In the genomic region with DNA sequence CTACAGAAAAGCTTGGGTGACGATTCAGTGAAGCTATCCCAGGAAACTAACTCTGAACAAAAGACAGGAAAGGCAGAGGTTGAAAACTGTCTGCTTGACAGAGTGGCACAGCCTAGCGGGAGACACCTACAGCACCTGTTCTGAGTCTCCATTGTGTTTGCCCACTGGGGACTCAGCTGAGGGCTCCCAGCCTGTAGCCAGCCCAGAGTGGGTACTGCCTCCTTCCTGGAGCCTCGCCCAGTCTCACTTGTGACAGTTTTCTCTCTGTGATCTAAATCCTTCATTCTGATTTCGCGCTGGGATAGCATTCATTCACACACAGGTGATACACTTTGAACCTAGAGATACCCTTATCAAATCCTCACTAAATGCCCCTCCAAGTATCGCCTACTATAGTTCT, we compare ENCODE assay signal across 8 mouse cellular contexts. TPM values are rescaled to one million over a fixed set of nuclear protein-coding genes. Genes with fewer than 3 reads are reported as not detected.
DNase-seq lines count a peak whose midpoint lies in the region; ATAC-seq and TF ChIP-seq lines count a peak whose summit lies in the region.

No protein-coding gene starts in this region.

- peak overlapping the region; percentile 77 for H3K4me2 ChIP-seq in hindbrain, embryonic 16.5 days (ENCODE audit: low read length)
- no peak overlapping the region for H3K4me2 ChIP-seq in liver, embryonic 16.5 days (ENCODE audit: low read depth, low read length)

- TF ChIP-seq POLR2A in cortical plate, adult 2 months (IDR thresholded peaks at IDR 0.05; ENCODE audit: extremely low read depth, insufficient read depth, low read length): no peak

- no peak overlapping the region for H3K27ac ChIP-seq in cortical plate, adult 2 months (ENCODE audit: insufficient read depth, low read length)
- H3K27ac ChIP-seq in hindbrain, embryonic 16.5 days (ENCODE audit: low read depth, low read length): peak overlapping the region; percentile 81
- H3K27ac ChIP-seq in liver, embryonic 16.5 days (ENCODE audit: low read length): no peak overlapping the region

- H3K4me3 ChIP-seq in cortical plate, adult 2 months (ENCODE audit: insufficient read depth, low read length): peak overlapping the region; percentile 61
- H3K4me3 ChIP-seq in hindbrain, embryonic 16.5 days (ENCODE audit: low read length): peak overlapping the region; percentile 51
- H3K4me3 ChIP-seq in liver, embryonic 16.5 days (ENCODE audit: low read depth, low read length): peak overlapping the region; percentile 16; the same call in 1 of the 2 replicates

- H3K9me3 ChIP-seq in hindbrain, embryonic 16.5 days (ENCODE audit: control insufficient read depth, low read length): no peaks in the 10 kb centered on the region
- H3K9me3 ChIP-seq in liver, embryonic 16.5 days (replicated peaks; ENCODE audit: control insufficient read depth, low read length): no peaks in the 10 kb centered on the region

- no peak for TF ChIP-seq CTCF in cortical plate, adult 2 months (IDR thresholded peaks at IDR 0.05; ENCODE audit: extremely low read depth, insufficient read depth, low read length)

- peak; percentile 12 for DNase-seq in gastrocnemius, postnatal 10 days
- no peak for DNase-seq in gastrocnemius, postnatal 25 days
- peak; percentile 35 for DNase-seq in right cerebral cortex, postnatal 25 days
- no peak for DNase-seq in embryo, embryonic 11 days
- DNase-seq in urinary bladder, postnatal 14 days (ENCODE audit: low spot score): no peak

- H3K9ac ChIP-seq in hindbrain, embryonic 16.5 days (ENCODE audit: low read depth, low read length): peak overlapping the region; percentile 67
- H3K9ac ChIP-seq in liver, embryonic 16.5 days (ENCODE audit: low read depth, low read length): no peak overlapping the region

- H3K27me3 ChIP-seq in hindbrain, embryonic 16.5 days (replicated peaks; ENCODE audit: control insufficient read depth, insufficient read depth, low read length): no peaks in the 10 kb centered on the region
- H3K27me3 ChIP-seq in liver, embryonic 16.5 days (ENCODE audit: control insufficient read depth, insufficient read depth, low read depth, low read length): peaks cover 32% of the 10 kb centered on the region

- H3K36me3 ChIP-seq in hindbrain, embryonic 16.5 days (ENCODE audit: control insufficient read depth, insufficient read depth, low read length): no peaks in the 10 kb centered on the region
- no peaks in the 10 kb centered on the region for H3K36me3 ChIP-seq in liver, embryonic 16.5 days (ENCODE audit: control insufficient read depth, insufficient read depth)

- no peak for ATAC-seq in hindbrain, embryonic 16.5 days
- ATAC-seq in liver, embryonic 16.5 days (ENCODE audit: low read depth): no peak

- H3K4me1 ChIP-seq in cortical plate, adult 2 months (ENCODE audit: control insufficient read depth, insufficient read depth, low read length): no peaks in the 10 kb centered on the region
- no peaks in the 10 kb centered on the region for H3K4me1 ChIP-seq in hindbrain, embryonic 16.5 days (ENCODE audit: control insufficient read depth, insufficient read depth, low read depth, low read length)
- no peaks in the 10 kb centered on the region; the same call in 1 of the 2 replicates for H3K4me1 ChIP-seq in liver, embryonic 16.5 days (ENCODE audit: control insufficient read depth, low read depth, low read length)

- 14% methylated on average over 6 of the region's 6 CpGs for WGBS in hindbrain, embryonic 16.5 days
- WGBS in liver, embryonic 16.5 days (ENCODE audit: insufficient replicate concordance): 14% methylated on average over 6 of the region's 6 CpGs

RNA-seq across cellular contexts. Expression of gene Robo2, which starts 1.5 kb away (rescaled TPM):
- total RNA-seq in gastrocnemius, postnatal 10 days (2021): 10 to 100 TPM in 1 of 2 experiments, 1 to 10 TPM in 1; 5.0 to 10.3 TPM
- 1 to 10 TPM in 1 of 2 experiments, under 1 TPM in 1; 0.78 to 1.6 TPM for total RNA-seq in gastrocnemius, postnatal 25 days (2021)
- 49.2 and 54.2 TPM in 2 replicates for polyA plus RNA-seq in cortical plate, adult 2 months (2012; rRNA removed)
- 67.5 and 77.5 TPM in 2 replicates for polyA plus RNA-seq in hindbrain, embryonic 16.5 days (2015; fragmentation: Nextera tagmentation; extraction: Ambion mirVana)
- 3.3 and 3.6 TPM in 2 replicates for polyA plus RNA-seq in liver, embryonic 16.5 days (2015; fragmentation: Nextera tagmentation; extraction: Ambion mirVana)

Comparison
In these comparisons a context has a peak if more than half of its experiments do, and no peak if none do; other contexts are left out.
1. DNase-seq: peak in gastrocnemius, postnatal 10 days (single experiment) and right cerebral cortex, postnatal 25 days (single experiment); none in gastrocnemius, postnatal 25 days (single experiment), embryo, embryonic 11 days (single experiment) and urinary bladder, postnatal 14 days (single experiment).
2. RNA of gene Robo2, which starts 1.5 kb away (polyA plus RNA-seq): 67.5 to 77.5 TPM in hindbrain, embryonic 16.5 days and 49.2 to 54.2 TPM in cortical plate, adult 2 months; 3.3 to 3.6 TPM in liver, embryonic 16.5 days; every median in the first group is over 10 times any median in the second.
3. Peak in every context shown above with its lines, with median percentiles within 50 percentile points of each other: H3K4me3 ChIP-seq.